Mouse (Mus musculus) lung, embryonic 16.5 days (tissue): Measurements from ENCODE around the gene Olfr539. TPM values are rescaled to one million over a fixed set of nuclear protein-coding genes. Genes with fewer than 3 reads are reported as not detected.

Experiments
- ATAC-seq: fragments of 200-750 bp; cut with Nextera tagmentation; 2 replicates; pipeline ENCODE4 v1.8.0; 2017; ENCODE audit warnings: low read depth, mild to moderate bottlenecking, moderate library complexity
- H3K27ac ChIP-seq: fragments of 300-500 bp; sonication (generic); 2 replicates; pipeline ENCODE4 v1.5.1; 2014; ENCODE audit warnings: mild to moderate bottlenecking, control low read depth, low read length
- H3K27me3 ChIP-seq: fragments of 300-500 bp; sonication (generic); 2 replicates; pipeline ENCODE4 v1.6.1; 2014; ENCODE audit warnings: low read depth, low read length, mixed read lengths; ENCODE audit not compliant: control insufficient read depth, insufficient read depth
- H3K36me3 ChIP-seq: fragments of 300-500 bp; sonication (generic); 2 replicates; pipeline ENCODE4 v1.6.1; 2014; ENCODE audit warnings: low read length; ENCODE audit not compliant: control insufficient read depth, insufficient read depth
- H3K4me1 ChIP-seq: fragments of 300-500 bp; sonication (generic); replicated peaks from 2 replicates; pipeline ENCODE4 v1.6.1; 2014; ENCODE audit warnings: low read length, mixed read lengths; ENCODE audit not compliant: control insufficient read depth, insufficient read depth
- H3K4me2 ChIP-seq: fragments of 300-500 bp; sonication (generic); 2 replicates; pipeline ENCODE4 v1.6.1; 2014; ENCODE audit warnings: low read depth, low read length, control low read depth
- H3K4me3 ChIP-seq: fragments of 300-500 bp; sonication (generic); 2 replicates; pipeline ENCODE4 v1.5.1; 2014; ENCODE audit warnings: mild to moderate bottlenecking, low read length, control low read depth
- H3K9ac ChIP-seq: fragments of 300-500 bp; sonication (generic); 2 replicates; pipeline ENCODE4 v1.6.1; 2014; ENCODE audit warnings: low read length, control low read depth
- H3K9me3 ChIP-seq: fragments of 300-500 bp; sonication (generic); 2 replicates; pipeline ENCODE4 v1.6.1; 2016; ENCODE audit warnings: low read length; ENCODE audit not compliant: control insufficient read depth
- WGBS: fragments of 180-500 bp; shearing (Covaris S2); extraction: QIAGEN DNeasy Blood & Tissue Kit; methylation state at CpG from one replicate; pipeline ENCODE4 v1.1.7; 2014; 5-methylcytosine and 5-hydroxymethylcytosine counted together
- polyA plus RNA-seq: library from polyadenylated mRNA; unstranded; fragments of >200 nt; fragmentation: Nextera tagmentation; extraction: Ambion mirVana; gene quantifications from 2 replicates; pipeline ENCODE4 v1.2.1, GENCODE M21; 2015

Olfr539 gene
- polyA plus RNA-seq, 1 experiment from 2014 or later, result not detected

DNA sequence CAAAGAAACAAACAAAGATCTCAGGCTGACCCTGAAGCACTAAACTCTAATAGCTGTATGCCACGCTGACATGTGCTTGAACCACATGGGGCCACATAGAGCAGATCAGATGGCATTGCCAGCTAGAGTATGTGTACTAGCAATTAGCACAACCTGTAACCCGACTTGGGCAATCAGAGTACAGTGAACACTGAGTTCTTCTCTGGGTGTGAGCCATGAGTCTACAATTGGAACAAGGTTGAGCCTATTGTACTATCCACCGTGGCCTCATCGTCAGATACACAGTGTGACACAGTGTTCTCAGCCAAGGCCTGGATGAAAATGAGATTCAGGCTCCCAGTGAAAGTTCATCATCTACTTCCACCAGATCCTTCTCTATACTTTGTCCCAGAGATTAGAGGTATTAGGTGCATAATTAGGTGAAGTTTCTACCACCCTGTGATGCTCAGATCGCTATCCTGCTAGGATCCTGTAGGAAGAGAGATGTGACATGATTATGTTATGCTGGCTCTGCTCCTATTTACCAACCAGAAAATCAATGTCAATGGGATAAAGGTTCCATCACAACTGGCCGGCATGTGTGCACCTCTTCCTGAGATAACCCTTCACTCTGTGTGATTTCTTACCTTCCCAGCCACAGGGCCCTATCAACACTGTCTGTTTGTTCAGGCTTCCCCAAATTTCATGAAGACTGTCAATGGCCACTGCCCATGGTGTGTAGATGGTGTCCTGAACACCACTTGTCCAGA, 48.0 kb downstream of the Olfr539 start:
- Histone ChIP-seq H3K27me3 (no peaks in the 10 kb centered on the region), H3K4me3 (no peak overlapping the region), H3K9me3 (no peaks in the 10 kb centered on the region), H3K9ac (no peak overlapping the region), H3K27ac (no peak overlapping the region), H3K4me2 (no peak overlapping the region), H3K4me1 (no peaks in the 10 kb centered on the region), H3K36me3 (no peaks in the 10 kb centered on the region)
- ATAC-seq, result no peak
- 74% methylated on average over 6 of the region's 6 CpGs for WGBS

DNA sequence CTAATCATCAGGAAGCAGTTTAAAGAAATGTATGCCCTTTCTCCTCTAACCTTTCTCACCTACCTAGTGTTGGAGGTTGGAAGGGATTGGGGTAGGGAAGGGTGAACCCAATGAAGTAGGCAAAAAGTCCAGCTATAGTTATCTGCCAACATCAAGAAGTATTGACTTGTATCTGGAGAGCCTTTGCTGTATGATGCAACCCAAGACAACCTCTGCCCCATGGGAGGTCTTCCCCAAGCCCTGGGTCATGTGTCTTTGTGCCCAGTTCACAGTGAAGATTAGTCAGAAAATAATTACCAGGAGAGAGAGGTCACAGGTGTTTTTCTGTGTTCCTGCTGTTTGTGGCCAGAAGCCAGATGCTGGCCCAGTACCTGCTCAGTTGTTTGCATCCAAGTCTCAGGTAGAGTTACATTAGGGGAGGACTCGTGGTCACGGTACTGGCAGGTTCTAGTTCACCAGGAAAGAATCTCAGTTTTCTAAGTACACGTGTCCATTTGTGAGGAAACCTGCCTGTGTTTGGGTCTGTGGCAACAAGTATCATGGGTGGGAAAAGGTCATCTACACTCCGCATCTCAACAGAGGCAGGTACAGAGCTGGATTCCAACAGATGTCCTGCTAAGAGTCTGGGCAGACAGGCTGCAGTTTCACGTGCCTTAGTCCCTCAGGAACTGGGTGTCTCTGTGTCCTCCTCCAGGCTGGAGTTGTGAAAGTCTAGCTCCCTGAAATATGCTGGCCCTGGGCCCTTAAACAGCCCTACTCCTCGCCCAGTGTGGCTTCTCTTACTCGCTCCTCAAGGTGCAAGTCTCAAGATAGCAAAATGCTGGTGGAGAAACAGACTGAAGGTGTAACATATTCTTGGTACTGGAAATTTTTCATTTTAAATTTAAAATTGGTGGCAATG, 57.7 kb downstream of the Olfr539 start:
- H3K27me3 ChIP-seq, result no peaks in the 10 kb centered on the region
- no peak overlapping the region for H3K27ac ChIP-seq
- no peak overlapping the region for H3K4me3 ChIP-seq
- no peaks in the 10 kb centered on the region for H3K4me1 ChIP-seq
- ATAC-seq, result no peak
- no peak overlapping the region for H3K9ac ChIP-seq
- WGBS, result 75% methylated on average over 7 of the region's 7 CpGs
- no peaks in the 10 kb centered on the region for H3K9me3 ChIP-seq
- H3K4me2 ChIP-seq, result no peak overlapping the region
- H3K36me3 ChIP-seq, result no peaks in the 10 kb centered on the region

DNA sequence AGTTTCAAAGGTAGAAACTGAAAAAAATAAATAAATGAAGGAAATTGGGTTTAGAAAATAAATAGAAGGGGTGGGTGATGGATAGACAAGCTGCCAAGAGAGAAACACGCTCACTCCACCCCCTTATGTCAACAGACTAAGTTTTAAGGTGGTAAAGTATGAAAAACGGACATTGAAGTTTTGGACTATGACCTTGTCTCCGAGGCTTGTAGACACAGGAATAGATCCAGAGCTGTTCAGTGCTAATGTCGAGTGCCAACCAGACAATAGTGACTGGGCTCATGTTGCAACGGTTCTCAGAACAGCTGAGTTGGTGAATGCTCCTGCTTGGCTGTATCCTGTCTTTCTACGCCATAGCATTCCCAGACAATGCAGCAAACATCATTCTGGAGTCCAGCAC, 61.4 kb downstream of the Olfr539 start:
- Histone ChIP-seq H3K4me1 (no peaks in the 10 kb centered on the region), H3K9ac (no peak overlapping the region), H3K27ac (no peak overlapping the region), H3K4me2 (no peak overlapping the region), H3K9me3 (no peaks in the 10 kb centered on the region), H3K36me3 (no peaks in the 10 kb centered on the region), H3K4me3 (no peak overlapping the region), H3K27me3 (no peaks in the 10 kb centered on the region)
- no peak for ATAC-seq
- 45% methylated on average over 6 of the region's 6 CpGs for WGBS

DNA sequence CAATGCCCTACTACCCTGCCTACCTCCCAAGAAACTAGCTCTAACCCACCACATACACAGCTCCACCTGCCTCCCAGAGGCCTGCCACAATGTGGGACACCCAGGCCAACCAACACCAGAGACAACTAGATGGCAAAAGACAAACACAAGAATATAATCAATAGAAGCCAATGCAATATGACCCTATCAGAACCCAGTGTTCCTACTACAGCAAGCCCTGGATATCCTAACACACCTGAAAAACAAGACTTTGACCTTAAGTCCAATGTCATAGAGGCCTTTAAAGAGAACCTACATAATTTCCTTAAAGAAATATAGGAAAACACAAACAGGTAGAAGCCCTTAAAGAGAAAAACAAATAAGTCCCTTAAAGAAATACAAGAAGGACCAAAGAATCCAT, 65.8 kb downstream of the Olfr539 start:
- no peak overlapping the region for H3K4me3 ChIP-seq
- no peak overlapping the region for H3K9ac ChIP-seq
- H3K27ac ChIP-seq, result no peak overlapping the region
- ATAC-seq, result no peak
- H3K9me3 ChIP-seq, result 0 out of 2 replicates have a peak, but pooled peaks cover 2% of the 10 kb centered on the region
- H3K4me1 ChIP-seq, result no peaks in the 10 kb centered on the region
- no peaks in the 10 kb centered on the region for H3K27me3 ChIP-seq
- H3K36me3 ChIP-seq, result no peaks in the 10 kb centered on the region
- no peak overlapping the region for H3K4me2 ChIP-seq

Other genes with a start within 250 kb of the Olfr539 start
- gene Olfr532, start 238.3 kb upstream of the Olfr539 start, polyA plus RNA-seq, result not detected in 2 replicates
- gene Olfr533, start 196.6 kb upstream of the Olfr539 start, polyA plus RNA-seq, result not detected in 2 replicates
- gene Olfr535, start 175.7 kb upstream of the Olfr539 start, polyA plus RNA-seq, result not detected in 2 replicates
- gene Olfr536, start 152.5 kb upstream of the Olfr539 start, polyA plus RNA-seq, result not detected in 2 replicates
- not detected in 2 replicates for gene Olfr538, start 92.0 kb upstream of the Olfr539 start, polyA plus RNA-seq
- gene Olfr46, start 58.7 kb upstream of the Olfr539 start, polyA plus RNA-seq, result not detected in 2 replicates
- gene Olfr61, start 31.0 kb upstream of the Olfr539 start, polyA plus RNA-seq, result not detected in 2 replicates
- gene Olfr53, start 13.5 kb upstream of the Olfr539 start, polyA plus RNA-seq, result not detected in 2 replicates
- gene Olfr45, start 22.0 kb downstream of the Olfr539 start, polyA plus RNA-seq, result not detected in 2 replicates
- not detected in 2 replicates for gene Olfr541, start 37.3 kb downstream of the Olfr539 start, polyA plus RNA-seq
- gene Cyp2e1, start 103.8 kb downstream of the Olfr539 start, polyA plus RNA-seq, result 0.43 and 0.63 TPM in 2 replicates
- 0.24 and 0.40 TPM in 2 replicates for gene Syce1, start 127.9 kb downstream of the Olfr539 start, polyA plus RNA-seq
- gene Zfp941, start 162.2 kb downstream of the Olfr539 start, polyA plus RNA-seq, result 0.38 and 0.74 TPM in 2 replicates
- 5.5 and 9.7 TPM in 2 replicates for gene Urah, start 175.1 kb downstream of the Olfr539 start, polyA plus RNA-seq
- gene Scgb1c1, start 185.6 kb downstream of the Olfr539 start, polyA plus RNA-seq, result 0.39 TPM in 1 of 2 replicates, not detected in the other
- gene Odf3, start 187.9 kb downstream of the Olfr539 start, polyA plus RNA-seq, result not detected in 2 replicates
- not detected in 2 replicates for gene Gm45785, start 196.4 kb downstream of the Olfr539 start, polyA plus RNA-seq
- 59.0 and 64.3 TPM in 2 replicates for gene Ric8a, start 197.0 kb downstream of the Olfr539 start, polyA plus RNA-seq
- gene Bet1l, start 197.6 kb downstream of the Olfr539 start, polyA plus RNA-seq, result 40.3 and 44.2 TPM in 2 replicates
- gene Psmd13, start 222.0 kb downstream of the Olfr539 start, polyA plus RNA-seq, result 211 and 213 TPM in 2 replicates
- gene Sirt3, start 222.4 kb downstream of the Olfr539 start, polyA plus RNA-seq, result 23.5 and 25.4 TPM in 2 replicates
- gene Cox8b, start 240.5 kb downstream of the Olfr539 start, polyA plus RNA-seq, result 10.0 and 14.1 TPM in 2 replicates